Mouse (Mus musculus) hindbrain, embryonic 14.5 days (tissue): ENCODE results near the gene Bmp7. TPM values are rescaled to one million over a fixed set of nuclear protein-coding genes. Genes with fewer than 3 reads are reported as not detected.

Experiments
- ATAC-seq: fragments of 200-750 bp; cut with Nextera tagmentation; 2 replicates; pipeline ENCODE4 v1.8.0; 2017; ENCODE audit warnings: moderate number of reproducible peaks, mild to moderate bottlenecking, moderate TSS enrichment, moderate library complexity; ENCODE audit not compliant: low FRiP score
- DNase-seq: peaks from one replicate; pipeline ENCODE4 v3.0.0-alpha.2; 2015; ENCODE audit warnings: low spot score
- H3K27ac ChIP-seq: fragments of 300-500 bp; sonication (generic); 2 replicates; pipeline ENCODE4 v1.5.1; 2014; ENCODE audit warnings: mild to moderate bottlenecking, moderate library complexity
- H3K27me3 ChIP-seq: fragments of 300-500 bp; sonication (generic); 2 replicates; pipeline ENCODE4 v1.6.1; 2014; ENCODE audit warnings: mild to moderate bottlenecking, low read length, mixed read lengths; ENCODE audit not compliant: control insufficient read depth, insufficient read depth
- H3K36me3 ChIP-seq: fragments of 300-500 bp; sonication (generic); replicated peaks from 2 replicates; pipeline ENCODE4 v1.6.1; 2014; ENCODE audit not compliant: control insufficient read depth, insufficient read depth
- H3K4me1 ChIP-seq: fragments of 300-500 bp; sonication (generic); replicated peaks from 2 replicates; pipeline ENCODE4 v1.6.1; 2014; ENCODE audit warnings: antibody characterized with exemption, low read length, mixed read lengths; ENCODE audit not compliant: control insufficient read depth, insufficient read depth
- H3K4me2 ChIP-seq: fragments of 300-500 bp; sonication (generic); replicated peaks from 2 replicates; pipeline ENCODE4 v1.6.1; 2014; ENCODE audit warnings: mild to moderate bottlenecking, moderate library complexity
- H3K4me3 ChIP-seq: fragments of 300-500 bp; sonication (generic); replicated peaks from 2 replicates; pipeline ENCODE4 v1.5.1; 2014; ENCODE audit warnings: mild to moderate bottlenecking, low read length
- H3K9ac ChIP-seq: fragments of 300-500 bp; sonication (generic); 2 replicates; pipeline ENCODE4 v1.6.1; 2014
- H3K9me3 ChIP-seq: fragments of 300-500 bp; sonication (generic); 2 replicates; pipeline ENCODE4 v1.6.1; 2016; ENCODE audit warnings: low read length; ENCODE audit not compliant: control insufficient read depth
- WGBS: fragments of 180-500 bp; shearing (Covaris S2); extraction: QIAGEN DNeasy Blood & Tissue Kit; methylation state at CpG from one replicate; pipeline ENCODE4 v1.1.7; 2014; 5-methylcytosine and 5-hydroxymethylcytosine counted together
- polyA plus RNA-seq: library from polyadenylated mRNA; unstranded; fragments of >200 nt; fragmentation: Nextera tagmentation; extraction: Ambion mirVana; gene quantifications from 2 replicates; pipeline ENCODE4 v1.2.1, GENCODE M21; 2014

Bmp7 gene
- polyA plus RNA-seq, 1 experiment from 2014 or later = 18.4 TPM

DNA sequence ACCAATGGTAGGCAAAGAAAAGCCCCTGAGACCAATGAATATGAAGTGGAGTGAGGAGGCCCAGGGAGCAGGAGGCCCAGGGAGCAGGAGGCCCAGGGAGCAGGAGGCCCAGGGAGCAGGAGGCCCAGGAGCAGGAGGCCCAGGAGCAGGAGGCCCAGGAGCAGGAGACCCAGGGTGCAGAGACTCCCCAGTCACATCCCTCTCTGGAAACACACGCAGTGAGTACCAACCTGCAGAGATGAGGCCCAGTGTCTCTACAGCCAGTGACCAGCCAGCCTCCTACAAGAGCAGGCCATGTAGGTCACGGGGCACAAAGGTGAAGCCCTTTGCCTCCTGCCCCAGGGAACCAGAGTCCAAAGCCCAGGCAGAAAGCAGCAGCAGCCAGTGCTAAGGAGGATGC lies 83.6 kb downstream of the Bmp7 start:
- no peak for DNase-seq
- H3K27me3 ChIP-seq = no peaks in the 10 kb centered on the region
- H3K4me1 ChIP-seq = no peaks in the 10 kb centered on the region
- H3K9ac ChIP-seq = no peak overlapping the region
- H3K9me3 ChIP-seq = no peaks in the 10 kb centered on the region
- ATAC-seq = no peak
- 53% methylated on average over 2 of the region's 2 CpGs for WGBS
- H3K4me2 ChIP-seq = no peak overlapping the region
- H3K4me3 ChIP-seq = no peak overlapping the region
- H3K36me3 ChIP-seq = no peaks in the 10 kb centered on the region
- no peak overlapping the region for H3K27ac ChIP-seq

DNA sequence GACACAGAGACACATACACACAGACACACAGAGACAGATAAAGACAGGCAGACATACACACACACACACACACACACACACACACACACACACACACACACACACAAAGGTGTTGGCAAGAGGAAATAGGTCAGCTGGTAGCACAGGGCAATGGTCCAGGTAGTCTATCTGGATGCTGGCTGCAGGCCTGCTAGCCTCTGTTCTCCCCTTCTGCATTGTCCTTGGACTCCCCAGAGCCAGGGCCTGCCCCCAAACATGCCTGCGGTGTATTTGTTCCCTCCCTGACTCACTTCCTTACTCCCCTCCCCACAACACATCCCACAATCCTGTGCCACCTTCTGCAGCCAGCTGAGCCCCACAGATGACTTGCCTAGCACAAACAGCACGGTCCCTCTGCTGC lies 86.0 kb downstream of the Bmp7 start:
- no peaks in the 10 kb centered on the region for H3K9me3 ChIP-seq
- no peak overlapping the region for H3K9ac ChIP-seq
- 42% methylated on average over 2 of the region's 2 CpGs for WGBS
- H3K4me1 ChIP-seq = no peaks in the 10 kb centered on the region
- H3K27ac ChIP-seq = no peak overlapping the region
- no peaks in the 10 kb centered on the region for H3K36me3 ChIP-seq
- H3K4me2 ChIP-seq = no peak overlapping the region
- H3K4me3 ChIP-seq = no peak overlapping the region
- H3K27me3 ChIP-seq = no peaks in the 10 kb centered on the region
- ATAC-seq = no peak
- no peak for DNase-seq

DNA sequence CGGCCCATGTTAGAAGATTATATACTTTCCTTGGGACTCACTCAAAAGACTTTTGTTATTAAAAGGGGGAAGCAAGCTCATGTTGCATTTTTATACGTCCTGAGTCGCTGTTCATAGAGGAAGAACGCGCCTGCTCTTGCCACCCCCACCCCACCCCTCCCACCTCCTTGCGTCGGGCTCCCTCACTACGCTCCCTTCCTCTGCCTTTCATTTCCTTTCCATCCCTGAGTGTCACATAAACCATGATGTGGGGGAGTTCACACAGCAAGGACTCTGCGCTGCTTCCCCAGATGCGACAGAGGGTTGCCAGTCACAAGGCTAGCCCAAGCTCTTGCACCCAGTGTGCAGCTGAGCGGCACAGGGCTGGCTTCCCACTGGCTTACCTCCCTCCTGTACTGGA lies 88.3 kb downstream of the Bmp7 start:
- H3K9me3 ChIP-seq = no peaks in the 10 kb centered on the region
- H3K4me1 ChIP-seq = no peaks in the 10 kb centered on the region
- DNase-seq (no peak), ATAC-seq (no peak)
- no peaks in the 10 kb centered on the region for H3K36me3 ChIP-seq
- no peaks in the 10 kb centered on the region for H3K27me3 ChIP-seq
- WGBS = 82% methylated on average over 11 of the region's 11 CpGs
- no peak overlapping the region for H3K27ac ChIP-seq
- H3K4me2 ChIP-seq = no peak overlapping the region
- no peak overlapping the region for H3K9ac ChIP-seq
- no peak overlapping the region for H3K4me3 ChIP-seq

DNA sequence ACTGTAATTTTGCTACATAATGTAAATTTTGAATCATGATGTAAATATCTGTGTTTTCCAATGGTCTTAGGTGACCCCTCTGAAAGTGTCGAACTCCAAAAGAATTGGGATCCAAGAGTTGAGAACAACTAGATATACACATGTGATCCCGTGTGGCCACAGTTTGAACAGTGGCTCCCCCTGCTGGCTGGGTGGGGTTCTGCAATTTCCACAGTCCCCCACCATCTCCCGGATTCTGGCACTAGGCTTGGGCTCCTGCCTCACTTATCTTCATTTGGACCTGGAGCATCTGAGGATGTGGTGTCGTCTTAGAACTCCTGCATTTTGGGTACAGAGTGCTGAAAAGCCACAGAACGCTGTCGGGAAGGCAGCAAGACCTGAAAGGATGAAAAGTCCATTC lies 91.9 kb downstream of the Bmp7 start:
- H3K4me3 ChIP-seq = no peak overlapping the region
- no peaks in the 10 kb centered on the region for H3K27me3 ChIP-seq
- DNase-seq = no peak
- ATAC-seq = no peak
- no peak overlapping the region for H3K9ac ChIP-seq
- no peaks in the 10 kb centered on the region for H3K4me1 ChIP-seq
- H3K9me3 ChIP-seq = no peaks in the 10 kb centered on the region
- H3K4me2 ChIP-seq = no peak overlapping the region
- H3K27ac ChIP-seq = no peak overlapping the region
- WGBS = 64% methylated on average over 6 of the region's 6 CpGs
- no peaks in the 10 kb centered on the region for H3K36me3 ChIP-seq

DNA sequence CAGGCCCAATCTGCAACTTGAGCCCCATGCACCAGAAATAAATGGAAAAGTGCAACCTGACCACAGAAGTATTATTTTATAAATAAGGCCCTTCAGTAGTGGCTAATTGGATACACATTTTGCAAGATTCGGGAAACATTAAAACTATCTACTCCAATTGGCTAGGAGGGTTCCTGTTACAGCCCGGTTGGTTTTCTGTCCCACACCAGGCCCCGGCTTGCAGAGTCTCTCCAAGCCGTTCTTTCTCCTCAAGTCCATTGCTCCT lies 93.9 kb downstream of the Bmp7 start:
- ATAC-seq (no peak), DNase-seq (no peak)
- Histone ChIP-seq H3K4me3 (no peak overlapping the region), H3K4me1 (0 out of 2 replicates have a peak, but pooled peaks cover under 1% of the 10 kb centered on the region), H3K9ac (no peak overlapping the region), H3K9me3 (no peaks in the 10 kb centered on the region), H3K27me3 (no peaks in the 10 kb centered on the region), H3K27ac (no peak overlapping the region), H3K4me2 (no peak overlapping the region), H3K36me3 (no peaks in the 10 kb centered on the region)
- WGBS = 78% methylated on average over 4 of the region's 4 CpGs

DNA sequence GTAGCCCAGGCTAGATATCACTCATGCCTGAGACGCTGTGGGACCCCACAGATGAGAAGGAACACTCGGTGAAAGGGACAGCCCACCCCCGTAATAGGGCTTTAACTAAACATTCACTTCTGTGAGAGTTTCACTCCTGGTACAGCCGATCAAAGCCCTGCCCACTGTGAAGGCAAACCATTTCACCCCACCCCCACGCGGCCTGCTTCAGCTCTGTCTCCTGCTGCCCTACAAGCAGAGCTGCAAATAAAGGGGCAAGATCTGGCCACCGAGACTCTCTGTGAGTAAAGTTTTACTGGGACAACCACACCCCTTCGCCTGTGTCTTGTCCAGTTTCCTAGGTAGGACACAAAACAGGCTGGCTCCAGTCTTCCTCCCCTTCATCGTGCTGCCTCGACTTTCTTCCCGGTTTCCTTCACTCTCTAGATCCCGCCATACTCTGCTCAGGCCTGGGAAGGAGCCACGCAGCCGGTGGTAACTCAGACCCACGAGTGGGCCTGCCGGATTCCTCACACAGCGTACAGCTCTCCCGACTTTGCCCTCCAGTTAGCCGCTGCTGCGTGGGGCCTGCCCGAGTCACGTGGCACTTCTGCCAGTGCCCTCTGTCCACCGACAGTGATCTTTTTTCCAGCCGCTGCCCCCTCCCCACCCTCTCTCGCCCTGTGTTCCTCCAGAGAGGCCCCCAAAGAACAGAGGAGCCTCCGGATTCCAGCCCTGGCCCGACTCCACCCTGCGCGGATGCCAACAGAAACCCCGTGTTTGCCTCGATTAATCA lies 94.4 kb downstream of the Bmp7 start:
- H3K36me3 ChIP-seq = no peaks in the 10 kb centered on the region
- no peak for DNase-seq
- H3K4me1 ChIP-seq = 0 out of 2 replicates have a peak, but pooled peaks cover 3% of the 10 kb centered on the region
- no peak for ATAC-seq
- WGBS = 63% methylated on average over 31 of the region's 31 CpGs
- no peak overlapping the region for H3K9ac ChIP-seq
- no peak overlapping the region for H3K4me2 ChIP-seq
- H3K27me3 ChIP-seq = no peaks in the 10 kb centered on the region
- no peak overlapping the region for H3K4me3 ChIP-seq
- no peaks in the 10 kb centered on the region for H3K9me3 ChIP-seq
- no peak overlapping the region for H3K27ac ChIP-seq

DNA sequence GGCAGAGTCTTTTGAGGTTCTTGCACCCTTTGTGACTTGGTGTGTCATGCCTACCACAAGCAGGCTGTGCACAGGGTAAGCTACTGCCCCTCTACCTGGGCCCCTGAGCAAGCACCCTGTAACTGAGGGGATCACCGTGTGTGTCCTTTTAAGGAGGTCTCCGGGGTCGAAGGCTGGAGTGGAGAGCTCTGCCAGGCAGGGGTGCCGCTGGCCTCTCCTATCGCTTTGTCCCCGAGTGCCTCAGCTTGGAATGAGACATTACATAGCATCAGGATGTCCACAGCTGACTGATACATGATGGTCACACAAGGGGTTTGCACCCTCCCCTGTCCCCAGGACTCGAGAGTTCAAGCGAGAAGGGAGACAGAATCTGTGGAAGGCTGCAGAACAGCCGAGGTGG lies 96.2 kb downstream of the Bmp7 start:
- no peak for ATAC-seq
- no peaks in the 10 kb centered on the region for H3K9me3 ChIP-seq

DNA sequence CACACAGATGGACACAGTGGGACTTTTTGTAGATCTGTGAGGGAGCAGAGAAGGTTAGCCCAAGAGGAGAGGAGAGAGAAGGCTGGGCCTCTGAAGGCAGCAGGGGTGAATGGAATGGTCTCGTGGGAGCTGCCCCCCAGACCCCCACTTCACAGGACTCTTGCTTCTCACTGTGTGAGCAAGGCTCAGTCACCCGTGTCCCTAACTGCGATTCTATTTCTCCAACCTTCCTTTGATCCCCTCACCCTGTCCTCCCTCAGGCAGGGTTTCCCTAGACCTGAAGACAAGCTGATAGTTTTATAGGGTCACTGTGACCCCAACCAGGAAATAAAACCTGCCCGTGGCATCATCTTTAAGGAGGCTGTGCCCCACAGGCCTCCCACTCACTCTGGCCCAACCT lies 97.8 kb downstream of the Bmp7 start:
- WGBS = 68% methylated on average over 4 of the region's 4 CpGs

More for the DNA sequence above, 96.2 kb downstream of the Bmp7 start:
- Histone ChIP-seq H3K4me2 (no peak overlapping the region), H3K27ac (no peak overlapping the region), H3K4me3 (no peak overlapping the region), H3K9ac (no peak overlapping the region), H3K4me1 (0 out of 2 replicates have a peak, but pooled peaks cover 3% of the 10 kb centered on the region), H3K36me3 (no peaks in the 10 kb centered on the region), H3K27me3 (no peaks in the 10 kb centered on the region)
- no peak for DNase-seq
- WGBS = 84% methylated on average over 9 of the region's 9 CpGs

DNA sequence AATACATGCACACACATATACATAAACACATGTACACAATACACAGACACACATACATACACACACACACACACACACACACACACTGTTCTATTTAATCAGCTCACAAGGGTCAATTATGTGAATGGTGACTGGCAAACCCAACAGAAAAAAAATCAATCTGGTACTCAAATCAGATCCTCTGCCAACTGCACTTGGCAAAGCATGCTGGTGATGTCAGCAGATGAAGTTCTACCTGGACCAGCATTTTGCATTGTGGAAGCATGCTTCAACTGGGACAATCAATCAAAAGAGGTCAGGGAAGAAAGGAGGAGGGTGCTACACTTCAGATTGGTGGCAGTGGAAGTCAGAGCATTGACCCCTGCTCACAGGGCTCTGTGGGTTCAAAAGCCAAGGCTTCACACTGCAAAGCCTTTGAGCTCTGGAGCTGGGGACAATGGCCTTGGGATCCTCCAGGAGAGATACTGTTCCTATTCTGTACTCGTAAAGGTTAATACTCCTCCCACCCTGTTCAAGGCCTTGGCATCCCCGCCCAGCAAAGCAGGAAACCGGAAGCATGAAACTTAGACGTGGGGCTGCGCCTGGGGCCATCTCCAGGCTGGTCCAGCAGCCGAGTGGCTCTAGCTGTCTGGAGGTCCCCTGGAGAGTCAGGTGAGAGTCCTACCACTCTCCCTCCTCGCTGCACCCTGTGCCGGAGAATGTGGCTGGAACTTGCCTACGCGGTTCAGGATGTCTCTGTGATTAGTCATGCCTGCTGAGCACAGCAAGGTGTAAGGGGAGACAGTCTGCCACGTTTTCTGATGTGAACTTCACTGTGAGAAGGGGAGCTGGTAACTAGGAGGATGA lies 99.0 kb downstream of the Bmp7 start:
- WGBS = 50% methylated on average over 11 of the region's 11 CpGs
- ATAC-seq = no peak

More for the DNA sequence above, 97.8 kb downstream of the Bmp7 start:
- no peak overlapping the region for H3K4me2 ChIP-seq
- no peaks in the 10 kb centered on the region for H3K9me3 ChIP-seq
- DNase-seq (no peak), ATAC-seq (no peak)
- no peaks in the 10 kb centered on the region for H3K27me3 ChIP-seq
- H3K27ac ChIP-seq = no peak overlapping the region
- H3K36me3 ChIP-seq = no peaks in the 10 kb centered on the region
- 0 out of 2 replicates have a peak, but pooled peaks cover 3% of the 10 kb centered on the region for H3K4me1 ChIP-seq
- H3K4me3 ChIP-seq = no peak overlapping the region
- H3K9ac ChIP-seq = no peak overlapping the region

More for the DNA sequence above, 99.0 kb downstream of the Bmp7 start:
- no peaks in the 10 kb centered on the region for H3K9me3 ChIP-seq
- no peak overlapping the region for H3K4me3 ChIP-seq
- no peaks in the 10 kb centered on the region for H3K27me3 ChIP-seq
- DNase-seq = no peak
- 0 out of 2 replicates have a peak, but pooled peaks cover 3% of the 10 kb centered on the region for H3K4me1 ChIP-seq
- H3K4me2 ChIP-seq = no peak overlapping the region
- H3K27ac ChIP-seq = no peak overlapping the region
- no peak overlapping the region for H3K9ac ChIP-seq
- no peaks in the 10 kb centered on the region for H3K36me3 ChIP-seq
